Mouse (Mus musculus) layer of hippocampus, adult 9-10 months (tissue): Measurements from ENCODE around the gene Vps13c.

Source experiments
- DNase-seq: peaks from one replicate; pipeline ENCODE4 v3.0.0; 2022; ENCODE audit warnings: low spot score

The Vps13c gene

DNA sequence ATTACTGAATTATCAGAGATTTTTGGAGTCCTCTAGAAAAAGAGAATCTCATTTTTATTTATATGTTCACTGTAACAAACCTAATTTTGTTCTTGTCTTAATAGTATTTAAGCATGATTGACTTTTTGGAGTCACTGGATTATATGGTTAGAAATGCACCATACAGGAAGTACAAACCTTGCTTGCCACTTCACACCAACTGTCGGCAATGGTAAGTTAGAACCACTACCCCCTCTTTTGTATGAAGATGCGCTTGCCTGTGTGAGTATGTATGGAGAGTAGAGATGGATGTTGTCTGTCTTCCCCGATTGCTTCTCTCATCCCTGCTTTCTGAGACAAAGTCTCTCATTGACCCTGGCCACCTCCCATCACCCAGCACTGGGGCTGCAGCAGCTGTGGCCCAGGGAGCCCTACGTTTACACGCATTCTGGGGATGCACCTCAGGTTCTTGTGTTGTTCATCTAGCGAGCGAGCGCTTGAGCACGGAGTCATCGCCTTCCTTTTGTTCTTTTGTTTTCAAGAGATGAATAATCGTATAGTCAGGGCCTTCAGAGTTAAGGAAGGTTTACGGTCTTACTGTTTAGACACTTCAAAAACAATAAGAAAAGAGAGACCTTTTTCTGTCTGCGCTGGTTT lies 43.3 kb downstream of the Vps13c start:
- DNase-seq, result no peak

DNA sequence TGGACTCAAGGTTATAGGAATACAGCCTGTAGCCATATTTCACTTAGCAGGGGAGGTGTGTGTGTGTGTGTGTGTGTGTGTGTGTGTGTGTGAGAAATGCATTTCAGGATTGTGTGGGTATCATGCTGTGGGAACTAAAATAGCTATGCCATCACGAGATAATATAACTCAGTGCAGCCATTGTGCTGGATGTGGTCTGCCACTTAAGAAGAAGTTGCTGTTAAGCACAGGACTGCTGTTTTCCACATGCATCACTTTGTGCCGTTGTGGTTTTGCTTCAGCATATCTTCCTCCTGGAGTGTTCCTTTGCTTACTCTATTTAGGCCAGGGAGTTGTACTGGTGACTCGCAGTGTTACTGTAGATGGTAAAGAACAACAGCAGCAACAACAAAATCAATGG lies 43.9 kb downstream of the Vps13c start:
- no peak for DNase-seq

DNA sequence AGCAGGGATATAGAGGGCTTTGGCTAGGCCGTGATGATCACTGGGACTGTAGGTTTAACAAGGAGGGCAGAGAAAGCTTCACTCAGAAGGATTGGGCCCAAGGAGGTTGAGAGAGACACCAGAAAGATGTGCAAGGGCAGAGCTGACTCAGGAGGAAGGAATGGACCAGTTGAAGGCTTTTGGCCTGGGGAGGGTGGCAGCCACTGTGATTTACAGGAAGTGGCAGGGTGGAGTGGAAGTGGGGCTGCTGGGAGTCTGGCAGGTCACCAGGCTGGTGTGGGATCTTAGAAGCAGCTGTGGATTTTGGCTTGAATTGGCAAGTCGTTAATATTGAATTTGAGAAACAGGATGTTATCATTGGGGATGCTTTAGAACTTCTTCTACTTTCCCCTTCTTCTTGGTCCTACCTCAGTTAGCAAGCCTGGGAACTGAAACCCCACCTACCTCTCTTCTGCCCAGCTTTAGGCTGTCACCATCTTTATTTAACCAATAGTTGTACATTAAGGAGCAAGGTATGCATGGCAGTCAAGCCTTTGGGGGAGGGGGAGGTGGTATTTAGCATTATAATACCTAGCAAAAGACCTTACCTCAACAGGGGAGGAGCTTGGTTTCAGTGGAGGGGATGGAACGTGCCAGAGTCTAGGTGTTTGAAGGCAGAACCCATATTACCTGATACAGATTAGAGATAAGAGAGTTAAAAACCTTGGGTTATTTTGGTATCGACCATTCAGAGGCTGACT lies 47.0 kb downstream of the Vps13c start:
- DNase-seq, result no peak

DNA sequence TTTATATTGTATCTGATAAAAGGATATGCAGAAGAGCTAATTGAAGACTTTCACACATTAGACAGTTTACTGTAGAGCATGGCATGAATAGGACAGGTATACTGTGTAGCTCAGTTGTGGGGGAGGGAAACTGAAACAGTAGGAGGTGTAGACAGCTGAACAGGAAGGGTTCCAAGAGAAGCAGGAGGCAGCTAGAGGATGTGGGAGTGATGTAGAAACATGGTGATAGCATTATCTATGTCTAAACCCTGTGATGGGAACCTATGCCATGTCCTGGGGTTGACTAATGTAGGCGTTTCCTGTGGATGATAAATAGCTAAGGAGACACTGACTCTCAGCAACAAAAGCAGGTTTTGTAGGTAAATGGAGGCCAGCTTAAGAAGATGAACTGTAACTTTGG lies 53.3 kb downstream of the Vps13c start:
- no peak for DNase-seq

DNA sequence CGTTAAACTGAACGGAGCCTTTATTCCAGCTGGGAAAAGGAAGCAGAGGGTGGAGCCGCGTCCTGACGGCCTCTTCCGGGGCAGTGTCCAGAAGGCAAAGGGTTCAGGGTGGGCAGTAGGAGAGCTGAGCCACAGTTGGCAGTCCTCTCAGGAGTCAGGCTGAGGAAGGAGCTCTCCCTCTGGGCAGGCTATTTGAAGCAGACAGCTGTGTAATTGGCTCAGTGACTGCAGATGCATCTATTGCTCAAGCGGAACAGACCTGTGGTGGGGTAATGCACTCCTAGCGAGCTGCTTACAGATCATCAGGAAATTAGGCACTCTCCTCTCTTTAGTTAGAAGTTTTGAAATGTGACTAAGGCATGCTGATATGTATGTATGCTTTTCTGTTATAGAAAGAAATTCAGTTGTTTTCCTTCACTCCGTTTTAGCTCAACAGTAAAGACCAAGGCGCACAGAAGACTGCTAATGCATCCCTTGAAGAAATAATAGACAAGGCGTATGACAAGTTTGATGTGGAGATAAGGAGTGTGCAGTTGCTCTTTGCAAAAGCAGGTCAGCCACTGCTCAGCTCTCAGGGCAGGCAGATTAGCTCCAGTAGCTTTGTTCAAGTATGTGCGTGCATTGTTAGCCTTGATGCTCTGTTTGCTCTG lies 56.6 kb downstream of the Vps13c start:
- DNase-seq, result no peak

DNA sequence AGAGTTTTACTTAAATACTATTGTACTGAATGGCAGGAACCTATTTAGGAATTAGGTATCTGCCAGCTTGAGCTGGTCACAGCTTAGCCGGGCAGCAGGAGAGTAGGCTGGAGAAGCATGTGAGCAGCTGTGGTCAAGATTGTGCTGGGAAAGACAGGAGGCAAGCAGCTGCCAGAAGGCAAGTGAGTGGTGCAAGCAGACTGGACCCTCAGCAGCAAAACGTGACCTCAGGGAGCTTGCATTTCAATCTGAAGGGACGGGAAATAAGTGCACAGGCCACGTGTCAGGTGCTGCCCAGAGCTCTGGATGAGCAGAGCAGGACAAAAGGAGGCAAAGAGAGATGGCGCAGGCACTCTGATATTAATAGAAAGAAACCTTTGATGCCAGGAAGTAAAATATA lies 60.2 kb downstream of the Vps13c start:
- DNase-seq, result no peak

DNA sequence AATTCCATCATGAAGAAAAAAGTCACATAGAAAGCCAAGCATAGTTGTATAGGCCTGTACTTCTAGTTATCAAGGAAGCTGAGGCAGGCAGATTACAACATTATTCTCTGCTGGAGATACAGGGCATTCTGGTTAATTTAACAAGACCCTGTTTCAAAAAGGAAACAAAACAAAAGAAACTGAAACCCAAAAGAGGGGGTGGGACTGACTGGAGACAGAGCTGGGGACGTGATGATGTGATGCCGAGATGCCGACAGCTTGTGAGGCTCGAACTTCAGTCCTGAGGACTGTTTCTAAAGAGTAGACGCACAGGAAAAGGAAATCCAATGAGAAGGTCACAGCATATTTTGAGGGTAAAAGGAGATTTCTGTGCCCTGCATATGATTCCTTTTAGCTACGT lies 64.2 kb downstream of the Vps13c start:
- DNase-seq, result no peak

DNA sequence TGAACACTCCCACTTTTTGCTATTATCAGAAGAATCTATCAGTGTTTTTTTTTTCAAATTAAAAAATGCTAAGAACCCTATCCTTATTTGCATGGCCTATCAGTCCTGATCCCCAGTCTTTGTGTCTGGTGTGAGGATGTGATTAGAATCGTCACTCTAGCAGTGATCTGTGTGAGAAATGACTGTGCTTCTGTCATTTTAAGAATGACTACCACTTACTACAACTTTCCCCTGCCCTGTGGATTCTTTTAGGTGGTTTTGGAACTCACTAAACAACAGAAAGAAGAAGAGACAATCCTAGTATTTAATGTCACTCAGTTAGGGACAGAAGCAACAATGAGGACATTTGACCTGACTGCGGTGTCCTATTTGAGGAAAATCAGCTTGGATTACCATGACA lies 65.3 kb downstream of the Vps13c start:
- no peak for DNase-seq

DNA sequence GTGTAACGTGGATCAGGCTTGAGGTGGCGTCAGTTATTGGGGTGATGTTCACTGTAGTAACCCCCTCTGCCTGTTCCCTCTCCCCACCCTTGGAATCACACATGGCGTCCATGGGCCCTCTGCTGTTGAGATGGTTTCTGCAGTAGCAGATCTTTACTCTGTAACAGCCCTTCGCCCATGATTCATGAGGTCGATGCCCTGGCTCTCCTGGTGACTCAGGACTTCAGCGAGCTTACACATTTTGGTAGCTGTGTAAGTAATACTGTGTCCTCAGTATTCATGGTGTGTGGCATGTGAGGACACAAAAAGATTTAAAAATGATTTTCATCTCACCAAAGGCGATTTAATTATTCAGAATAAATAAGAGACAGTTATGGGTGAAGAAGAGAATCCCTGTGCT lies 74.5 kb downstream of the Vps13c start:
- DNase-seq, result no peak

DNA sequence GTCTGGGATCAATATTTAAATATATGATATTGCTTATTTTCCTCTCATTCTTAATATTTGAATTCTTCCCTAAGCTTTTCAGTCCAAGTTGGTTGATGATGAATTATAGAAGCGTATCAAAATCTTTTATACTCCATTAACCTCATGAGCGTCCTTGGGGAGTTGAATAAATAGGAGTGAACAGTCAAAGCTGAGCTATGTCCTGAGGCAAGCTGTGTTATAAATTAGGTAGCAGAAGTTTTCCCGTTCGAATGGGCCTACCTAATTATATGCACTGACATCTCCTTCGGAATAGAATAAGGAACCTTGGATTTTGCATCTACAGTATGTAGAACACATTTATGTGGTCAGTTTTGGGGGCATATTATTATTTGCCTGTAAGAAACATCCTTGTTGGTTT lies 82.2 kb downstream of the Vps13c start:
- no peak for DNase-seq

DNA sequence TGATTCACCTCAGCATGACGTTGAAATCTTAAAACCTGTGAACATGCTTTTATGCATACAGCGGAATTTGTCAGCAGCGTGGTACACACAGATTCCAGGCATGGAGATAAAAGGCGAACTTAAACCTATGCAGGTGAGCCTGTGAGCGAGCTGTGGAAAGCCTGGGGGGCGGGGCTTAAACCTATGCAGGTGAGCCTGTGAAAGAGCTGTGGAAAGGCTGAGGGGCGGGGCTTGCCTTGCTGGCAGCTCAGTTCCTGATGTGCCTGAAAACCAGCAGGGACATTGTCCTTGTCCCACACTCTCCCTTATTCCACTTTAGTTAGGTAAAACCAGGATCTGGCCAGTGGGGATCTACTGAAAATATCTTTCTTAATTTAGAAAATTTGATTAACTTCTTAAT lies 90.4 kb downstream of the Vps13c start:
- no peak for DNase-seq

DNA sequence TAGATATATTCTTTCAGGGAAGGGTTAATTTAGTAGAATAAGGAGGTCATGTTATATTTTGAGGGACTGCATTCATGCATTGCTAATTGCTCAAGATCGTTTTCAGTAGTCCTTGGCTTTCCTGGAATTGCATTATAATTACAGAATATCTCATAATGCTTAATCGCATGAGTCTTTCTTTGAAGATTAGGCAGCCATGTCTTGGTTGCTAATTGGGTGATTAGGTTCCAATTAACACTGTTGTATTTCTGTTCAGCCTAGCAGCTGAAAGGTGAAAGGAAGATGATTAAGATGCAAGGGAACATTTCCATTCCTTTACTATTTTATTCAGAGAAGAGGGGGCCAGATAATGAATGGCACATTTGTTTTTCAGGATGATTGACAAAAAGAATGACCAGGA lies 97.1 kb downstream of the Vps13c start:
- no peak for DNase-seq

DNA sequence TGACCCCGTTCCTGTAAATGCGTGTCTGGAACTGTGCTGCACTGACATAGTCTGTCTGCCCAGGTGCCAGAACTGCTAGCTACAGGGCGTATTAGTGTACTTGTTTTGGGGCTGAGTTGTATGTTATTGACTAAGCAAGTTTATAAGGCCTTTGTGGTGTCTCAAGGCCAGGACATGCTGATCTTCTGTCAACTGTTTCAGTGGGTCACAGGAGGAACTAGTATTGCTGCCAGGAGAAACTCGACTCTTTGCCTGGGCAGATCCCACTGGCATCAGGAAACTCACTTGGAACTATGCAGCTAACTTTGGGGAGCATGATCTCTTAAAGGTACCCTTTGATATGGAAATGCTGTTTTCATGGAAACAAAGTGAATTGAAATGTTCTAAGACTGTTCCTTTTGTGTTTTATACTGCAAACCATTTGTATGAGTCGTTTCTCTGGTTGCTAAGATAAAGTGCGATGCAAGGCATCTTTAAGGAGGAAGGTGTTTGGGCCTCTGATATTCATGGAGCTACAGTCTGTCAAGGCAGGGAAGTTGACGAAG lies 115.3 kb downstream of the Vps13c start:
- no peak for DNase-seq

DNA sequence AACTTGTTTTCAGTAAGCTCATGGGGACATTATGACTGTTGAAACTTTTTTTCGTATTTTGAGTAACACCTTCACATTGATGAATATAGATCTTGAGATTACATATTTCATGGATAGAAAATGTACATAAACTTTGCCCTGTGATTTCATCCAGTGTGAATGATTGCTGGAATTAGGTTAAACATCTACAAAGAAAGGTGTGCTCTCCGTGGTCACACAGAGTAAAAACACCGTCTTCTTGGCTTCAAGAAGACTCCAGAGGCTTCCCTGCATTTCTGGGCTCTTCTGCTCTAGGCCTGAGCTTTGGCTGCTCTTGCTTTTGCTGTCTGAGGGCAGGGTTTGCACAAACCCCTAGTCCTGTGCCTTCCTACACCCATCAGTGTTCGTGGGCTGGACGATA lies 121.8 kb downstream of the Vps13c start:
- DNase-seq, result no peak

DNA sequence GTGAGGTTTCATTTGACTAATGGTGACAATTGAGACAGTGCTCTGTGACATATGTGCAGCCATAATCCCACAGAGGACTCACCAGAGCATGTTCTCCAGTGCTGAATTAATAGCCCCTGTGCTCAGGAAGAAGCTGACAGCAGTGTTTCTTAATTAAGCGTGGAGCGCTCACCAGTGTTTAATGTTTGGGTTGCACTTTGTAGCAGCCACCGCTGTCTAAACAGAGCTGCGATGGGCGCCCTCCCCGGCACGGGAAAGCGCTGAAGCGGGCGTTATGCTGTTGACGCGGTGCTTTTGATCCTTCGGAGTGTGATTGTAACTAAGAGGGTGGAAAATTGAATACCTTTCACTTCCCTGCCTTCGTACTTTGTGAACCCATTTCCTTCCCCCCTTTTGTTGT lies 125.7 kb downstream of the Vps13c start:
- no peak for DNase-seq

DNA sequence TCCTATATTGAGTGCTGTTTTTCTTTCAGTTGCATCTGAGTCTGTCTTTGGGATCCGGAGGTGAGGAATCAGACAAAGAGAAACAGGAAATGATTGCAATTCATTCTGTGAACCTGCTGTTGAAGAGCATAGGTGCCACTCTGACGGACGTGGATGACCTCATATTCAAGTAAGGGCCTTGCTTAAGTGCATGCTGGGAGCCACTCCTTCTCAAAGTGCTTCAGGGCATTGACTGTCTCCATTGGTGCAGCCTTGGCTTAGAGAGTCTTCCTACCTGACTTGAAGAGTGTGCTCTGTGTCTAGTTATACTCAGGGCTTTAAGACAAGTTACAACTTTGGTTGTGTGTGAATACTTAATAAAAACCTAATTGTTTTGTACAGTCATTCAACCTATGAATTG lies 126.8 kb downstream of the Vps13c start:
- no peak for DNase-seq

DNA sequence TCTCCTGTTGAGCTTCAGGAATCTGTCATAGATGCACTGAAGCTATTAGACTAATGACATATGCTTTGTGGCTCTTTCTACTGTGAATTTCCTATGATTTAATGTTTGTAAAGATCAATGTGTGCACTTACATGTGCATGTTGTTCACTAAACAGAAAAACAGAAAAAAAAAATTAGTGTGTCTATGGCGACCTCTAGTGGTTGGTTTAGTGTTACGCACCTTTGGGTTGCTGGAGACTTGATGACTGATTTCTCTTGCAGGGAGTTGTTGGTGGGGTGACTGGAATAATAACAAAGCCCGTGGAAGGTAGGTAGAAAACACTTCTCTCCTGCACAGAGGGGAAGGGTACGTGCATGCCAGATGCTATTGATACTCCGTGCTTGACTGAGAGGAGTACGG lies 133.3 kb downstream of the Vps13c start:
- no peak for DNase-seq

DNA sequence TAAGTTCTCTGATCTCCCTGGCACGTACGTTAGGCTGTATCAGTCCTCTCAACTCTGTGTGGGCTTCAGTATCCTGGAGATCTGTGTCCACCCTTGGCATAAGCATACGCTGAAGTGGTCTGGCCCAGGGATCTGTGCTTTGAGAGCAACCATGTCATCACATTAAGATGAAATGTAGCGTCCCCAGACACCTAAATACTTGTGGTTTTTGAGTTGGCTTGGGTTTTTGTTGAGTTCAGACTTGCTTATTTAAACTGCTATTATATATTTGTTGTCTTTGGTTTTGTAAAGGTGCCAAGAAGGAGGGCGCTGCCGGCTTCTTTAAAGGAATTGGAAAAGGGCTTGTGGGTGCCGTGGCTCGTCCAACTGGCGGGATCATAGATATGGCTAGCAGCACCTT lies 135.3 kb downstream of the Vps13c start:
- no peak for DNase-seq

DNA sequence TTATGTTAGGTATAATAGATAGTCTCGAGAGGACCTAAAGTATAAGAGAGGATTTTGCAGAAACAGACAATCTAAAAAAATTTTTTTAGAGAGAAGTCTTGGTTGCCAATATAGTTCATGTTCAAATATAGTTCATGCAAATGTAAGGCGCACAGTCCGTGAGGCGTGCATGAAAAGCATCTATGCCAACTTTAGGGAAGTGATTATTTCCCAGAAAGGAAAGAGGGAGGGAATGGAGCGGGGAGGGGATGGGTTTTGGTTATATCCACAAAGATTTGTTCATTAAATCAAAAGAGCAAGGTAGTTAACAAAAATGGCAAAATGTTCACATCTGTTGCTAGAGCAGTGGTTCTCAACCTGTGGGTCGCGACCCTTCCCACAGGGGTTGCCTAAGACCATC lies 166.4 kb downstream of the Vps13c start:
- no peak for DNase-seq

DNA sequence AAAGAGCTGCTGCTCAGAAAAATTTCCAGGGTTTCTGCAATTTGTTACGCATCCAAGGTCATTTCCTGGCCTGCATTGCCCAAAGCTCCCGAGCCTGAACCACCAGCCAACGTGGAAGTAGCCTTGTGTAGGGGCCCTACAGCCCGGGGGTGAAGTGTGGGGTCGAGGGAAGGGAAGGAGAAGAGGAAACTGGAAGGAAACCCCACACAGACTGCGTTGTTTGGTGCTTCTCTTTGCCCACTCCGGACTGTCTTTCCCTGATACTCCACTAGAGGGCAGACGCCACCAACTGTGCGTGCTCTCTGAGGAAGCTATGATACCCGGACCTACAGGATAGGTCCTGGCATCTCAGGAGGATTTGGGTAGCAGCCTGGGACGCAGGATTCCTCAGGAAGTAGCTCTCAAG lies 174.8 kb downstream of the Vps13c start:
- DNase-seq, result peak; percentile 64

DNA sequence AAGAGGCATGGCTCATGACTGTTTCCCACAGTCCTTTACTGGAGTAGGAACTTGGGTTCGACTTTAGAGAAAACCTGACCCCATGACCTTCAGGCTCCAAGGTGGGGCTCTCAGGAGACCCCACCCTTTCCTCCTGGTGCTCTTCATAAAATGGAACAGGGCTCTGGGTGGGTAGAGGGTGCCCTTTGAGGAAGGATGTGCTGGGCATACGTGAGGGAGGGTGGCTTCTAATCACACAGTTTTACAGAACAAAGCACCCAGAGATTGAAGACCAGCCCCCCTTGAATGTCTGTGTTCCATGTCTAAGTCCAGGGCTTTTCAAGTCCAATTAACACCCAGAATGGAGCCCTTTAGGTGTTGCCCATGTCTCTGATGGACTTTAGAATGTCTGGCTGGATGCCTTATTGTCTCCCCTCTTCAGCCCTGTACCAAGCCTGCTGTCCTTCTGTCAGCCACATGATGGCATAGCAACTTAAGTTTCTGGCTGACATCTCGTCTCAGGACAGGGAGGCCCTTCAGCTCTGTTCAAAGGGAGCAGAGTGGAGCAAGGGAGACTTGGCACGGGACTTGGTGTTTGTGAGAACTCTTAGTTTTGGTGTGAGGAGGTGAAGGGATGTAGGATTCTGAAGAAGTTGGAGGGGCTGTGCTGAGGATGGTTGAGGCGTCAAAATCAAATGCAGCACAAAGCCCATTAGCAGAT lies 176.2 kb downstream of the Vps13c start:
- peak; percentile 27 for DNase-seq

DNA sequence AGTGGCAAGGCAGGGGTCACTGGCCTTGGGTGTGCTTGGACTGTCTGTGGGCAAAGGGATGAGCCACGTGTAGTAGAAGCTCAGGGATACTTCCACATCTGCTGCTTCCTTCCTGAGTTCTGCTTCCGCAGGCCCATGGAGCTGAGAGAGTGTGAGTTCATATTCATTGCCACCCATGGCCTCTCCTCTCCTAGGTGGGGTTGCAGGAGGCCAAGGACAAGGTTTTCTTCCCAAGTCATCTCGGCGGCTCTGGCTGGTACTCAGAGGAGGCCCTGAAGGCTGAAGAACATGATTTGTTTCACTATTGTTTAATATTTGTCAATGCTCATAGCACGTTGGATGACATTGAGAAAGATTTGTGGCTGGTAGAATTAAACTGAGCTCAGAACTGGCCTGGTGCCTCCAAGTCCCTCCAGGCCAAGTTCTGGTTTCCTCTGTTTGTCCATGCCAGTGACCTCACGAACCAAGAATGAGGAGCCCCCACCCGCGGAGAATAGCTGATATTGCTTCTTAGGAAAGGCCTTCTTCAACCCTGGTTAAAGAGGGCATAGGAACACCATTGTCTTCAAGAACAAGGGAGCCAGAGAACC lies 180.7 kb downstream of the Vps13c start:
- DNase-seq, result no peak
